Comparison of ENCODE assay signal across 9 mouse cellular contexts in the genomic region with DNA sequence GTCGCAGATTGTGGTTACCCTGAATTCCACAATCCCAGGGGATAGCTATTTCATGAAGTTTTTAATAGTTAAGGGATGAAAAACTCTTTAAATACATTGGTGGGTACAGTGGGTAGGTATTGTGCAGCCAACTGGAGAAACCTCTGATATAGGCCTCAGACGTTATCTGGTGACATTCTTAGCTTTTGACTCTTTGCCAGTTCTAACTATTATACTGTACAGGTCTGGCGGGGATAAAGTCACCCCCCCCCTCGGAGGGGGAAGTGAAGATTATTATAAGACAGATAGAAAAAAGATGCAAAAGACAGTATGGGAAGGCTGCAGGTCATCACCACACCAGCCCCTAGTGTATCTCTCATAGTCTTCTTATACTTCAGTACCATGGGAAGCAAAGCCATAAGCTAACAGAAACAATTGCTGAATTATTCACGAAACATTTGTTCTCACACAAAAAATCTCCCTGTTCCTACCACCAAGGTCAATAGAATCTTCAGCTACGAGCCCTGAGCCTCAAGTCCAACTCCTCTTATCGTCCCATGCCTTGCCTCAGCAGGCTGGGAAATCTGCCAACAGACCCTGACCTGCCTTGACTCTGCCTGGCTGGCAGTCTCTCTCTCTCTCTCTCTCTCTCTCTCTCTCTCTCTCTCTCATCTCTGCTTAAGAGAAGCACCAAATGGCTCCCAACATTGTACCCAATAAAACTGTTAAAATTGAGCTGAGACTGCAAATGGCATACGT. TPM values are rescaled to one million over a fixed set of nuclear protein-coding genes. Genes with fewer than 3 reads are reported as not detected.
DNase-seq lines count a peak whose midpoint lies in the region; ATAC-seq and TF ChIP-seq lines count a peak whose summit lies in the region.
"Had no signal": no experiment of that assay in that cellular context is flagged by ENCODE, and none has a peak within 500 bp of the region (broad histone marks: within the 10 kb centered on the region; RNA-seq: fewer than 3 reads in every experiment).

No protein-coding gene starts in this region.

- H3K27me3 ChIP-seq in lung, embryonic 14.5 days (ENCODE audit: insufficient read depth, low read length): no peaks in the 10 kb centered on the region
- H3K27me3 ChIP-seq in heart, embryonic 14.5 days (ENCODE audit: control insufficient read depth, insufficient read depth, low read length): no peaks in the 10 kb centered on the region

- H3K9me3 ChIP-seq in lung, embryonic 14.5 days (ENCODE audit: low read depth, low read length): no peaks in the 10 kb centered on the region
- no peaks in the 10 kb centered on the region for H3K9me3 ChIP-seq in heart, embryonic 14.5 days (ENCODE audit: control insufficient read depth, low read length)

- WGBS in lung, embryonic 14.5 days: 47% methylated on average over 8 of the region's 8 CpGs
- WGBS in heart, embryonic 14.5 days: 30% methylated on average over 8 of the region's 8 CpGs

- H3K27ac ChIP-seq in lung, embryonic 14.5 days (ENCODE audit: low read depth): no peak overlapping the region
- peak overlapping the region; percentile 10 to 75 for H3K27ac ChIP-seq in heart, embryonic 14.5 days (replicated peaks in 1 of 2; ENCODE audit: control insufficient read depth in 1 of 2, insufficient read depth in 1 of 2, low read depth in 2 of 2, low read length in 2 of 2)

- no peaks in the 10 kb centered on the region for H3K4me1 ChIP-seq in lung, embryonic 14.5 days (ENCODE audit: insufficient read depth)
- H3K4me1 ChIP-seq in heart, embryonic 14.5 days (ENCODE audit: control insufficient read depth in 2 of 2, insufficient read depth in 2 of 2, low read length in 2 of 2): peaks cover 9 to 21% of the 10 kb centered on the region in 2 experiments

- DNase-seq in lung, embryonic 14.5 days: peak; percentile 55
- no peak for DNase-seq in lung, postnatal 14 days
- DNase-seq in adrenal gland, postnatal 14 days: peak; percentile 82
- peak; percentile 31 to 42 for DNase-seq in spleen, postnatal 36 days (ENCODE audit: low spot score in 2 of 2)
- no peak for DNase-seq in layer of hippocampus, adult 11-12 months (ENCODE audit: low spot score)
- no peak for DNase-seq in layer of hippocampus, postnatal 10 days (ENCODE audit: low spot score in 2 of 2)
- DNase-seq in left cerebral cortex, adult 8-10 months (ENCODE audit: low spot score in 2 of 2): no peak

- no peak overlapping the region for H3K4me2 ChIP-seq in lung, embryonic 14.5 days
- peak overlapping the region; percentile 35 for H3K4me2 ChIP-seq in heart, embryonic 14.5 days (ENCODE audit: low read length)
- H3K4me2 ChIP-seq: liver, embryonic 11.5 days had no signal

- no peak for TF ChIP-seq CTCF in lung, embryonic 14.5 days (IDR thresholded peaks at IDR 0.05; ENCODE audit: low read depth)

- H3K9ac ChIP-seq in lung, embryonic 14.5 days: no peak overlapping the region
- no peak overlapping the region for H3K9ac ChIP-seq in heart, embryonic 14.5 days (ENCODE audit: low read length)

- no peak for ATAC-seq in lung, embryonic 14.5 days (ENCODE audit: insufficient read depth)
- peak; percentile 73; the same call in 1 of the 2 replicates for ATAC-seq in heart, embryonic 14.5 days (ENCODE audit: insufficient number of reproducible peaks, insufficient read depth, low FRiP score, low read depth)

- no peak overlapping the region for H3K4me3 ChIP-seq in lung, embryonic 14.5 days (ENCODE audit: low read depth, low read length)
- H3K4me3 ChIP-seq in heart, embryonic 14.5 days (ENCODE audit: control insufficient read depth in 1 of 2, insufficient read depth in 1 of 2, low read depth in 1 of 2, low read length in 2 of 2): no peak overlapping the region

- no peaks in the 10 kb centered on the region for H3K36me3 ChIP-seq in lung, embryonic 14.5 days (ENCODE audit: insufficient read depth)
- H3K36me3 ChIP-seq in heart, embryonic 14.5 days (ENCODE audit: control insufficient read depth, insufficient read depth, low read length): no peaks in the 10 kb centered on the region

RNA-seq across cellular contexts. Expression of a gene that starts 27.0 kb away (rescaled TPM):
- 51.2 and 53.5 TPM in 2 replicates for polyA plus RNA-seq in lung, embryonic 14.5 days (2014; fragmentation: Nextera tagmentation; extraction: Ambion mirVana)
- 126 and 161 TPM in 2 replicates for total RNA-seq in adrenal gland, postnatal 14 days (2021)
- polyA plus RNA-seq in heart, embryonic 14.5 days (2014; fragmentation: Nextera tagmentation; extraction: Ambion mirVana): 73.4 and 82.3 TPM in 2 replicates
- total RNA-seq in layer of hippocampus, postnatal 10 days (2021): 10 to 100 TPM; 69.3 to 70.0 TPM
- 10 to 100 TPM; 51.0 to 56.7 (median 55.1) TPM for total RNA-seq in left cerebral cortex, adult 8-10 months (2022)

RNA-seq across cellular contexts. Expression of a gene that starts 48.9 kb away (rescaled TPM):
- not detected in 2 replicates for polyA plus RNA-seq in lung, embryonic 14.5 days (2014; fragmentation: Nextera tagmentation; extraction: Ambion mirVana)
- not detected in 2 replicates for total RNA-seq in adrenal gland, postnatal 14 days (2021)
- polyA plus RNA-seq in heart, embryonic 14.5 days (2014; fragmentation: Nextera tagmentation; extraction: Ambion mirVana): 0.12 TPM in 1 of 2 replicates, not detected in the other
- not detected for total RNA-seq in layer of hippocampus, postnatal 10 days (2021)
- not detected for total RNA-seq in left cerebral cortex, adult 8-10 months (2022)
- polyA plus RNA-seq: liver, embryonic 11.5 days had no signal

Comparison
In these comparisons a context has a peak if more than half of its experiments do, and no peak if none do; other contexts are left out.
1. DNase-seq: peak in lung, embryonic 14.5 days (single experiment), adrenal gland, postnatal 14 days (single experiment) and spleen, postnatal 36 days (2 of 2); none in lung, postnatal 14 days (single experiment), layer of hippocampus, adult 11-12 months (single experiment), layer of hippocampus, postnatal 10 days (0 of 2) and left cerebral cortex, adult 8-10 months (0 of 2).